Mouse (Mus musculus) heart, adult 2 months (tissue): ENCODE results near the gene Pi4kb. TPM values are rescaled to one million over a fixed set of nuclear protein-coding genes. Genes with fewer than 3 reads are reported as not detected.

ENCODE experiments used
- DNase-seq, 2 experiments: peaks; one replicate each; pipeline ENCODE4 v3.0.0; 2021
- H3K27ac ChIP-seq: fragments of 200-600 bp; 2 replicates; pipeline ENCODE4 v1.8.1; 2022
- H3K27me3 ChIP-seq: fragments of 200-500 bp; 2 replicates; pipeline ENCODE4 v1.6.1; 2012; ENCODE audit warnings: mild to moderate bottlenecking, low read length, inconsistent platforms, mixed read lengths; ENCODE audit not compliant: control insufficient read depth, insufficient read depth
- H3K36me3 ChIP-seq: fragments of 200-500 bp; 2 replicates; pipeline ENCODE4 v1.6.1; 2012; ENCODE audit warnings: low read length, inconsistent platforms; ENCODE audit not compliant: control insufficient read depth, insufficient read depth
- H3K4me1 ChIP-seq: fragments of 200-500 bp; 2 replicates; pipeline ENCODE4 v1.6.1; 2011; ENCODE audit warnings: low read length; ENCODE audit not compliant: control insufficient read depth, insufficient read depth
- H3K4me3 ChIP-seq: fragments of 200-600 bp; 2 replicates; pipeline ENCODE4 v1.8.1; 2022
- H3K79me2 ChIP-seq: fragments of 200-500 bp; replicated peaks from 2 replicates; pipeline ENCODE4 v1.6.1; 2012; ENCODE audit warnings: mild to moderate bottlenecking, inconsistent platforms, low read length, moderate library complexity, mixed read lengths; ENCODE audit not compliant: control insufficient read depth, insufficient read depth
- H3K9ac ChIP-seq: fragments of 200-500 bp; 2 replicates; pipeline ENCODE4 v1.6.1; 2012; ENCODE audit warnings: low read depth, mild to moderate bottlenecking, control low read depth, inconsistent platforms, low read length, mixed read lengths
- CTCF ChIP-seq: fragments of 200-600 bp; IDR thresholded peaks from 2 replicates; pipeline ENCODE4 v1.8.1; 2022; ENCODE audit warnings: antibody characterized with exemption, mild to moderate bottlenecking, moderate library complexity
- EP300 ChIP-seq: fragments of 200-500 bp; IDR thresholded peaks from 2 replicates; pipeline ENCODE4 v1.6.1; 2011; ENCODE audit warnings: low read depth, low read length, control low read depth; ENCODE audit not compliant: insufficient read depth
- POLR2A ChIP-seq: fragments of 200-500 bp; IDR thresholded peaks from 2 replicates; pipeline ENCODE4 v1.6.1; 2011; ENCODE audit warnings: mild to moderate bottlenecking, low read depth, low read length, control low read depth; ENCODE audit not compliant: insufficient read depth
- WGBS: fragments of 180-500 bp; shearing (Covaris S2); methylation state at CpG from one replicate; pipeline ENCODE4 v1.1.7; 2018; 5-methylcytosine and 5-hydroxymethylcytosine counted together
- intact Hi-C: fragments of 180-260 bp; cut with DNase I; formaldehyde crosslinking; loops from one replicate; pipeline ENCODE4 v1.15.1; 2025
- polyA plus RNA-seq: library from polyadenylated mRNA; depleted of rRNA; stranded (reverse); fragments of >200 nt; gene quantifications from 2 replicates; pipeline ENCODE4 v1.2.3, GENCODE M21; 2012
- total RNA-seq, 2 experiments: library from RNA; stranded (reverse); gene quantifications; 2 replicates each; pipeline ENCODE4 v1.2.3; 2021

Gene Pi4kb
- total and polyA plus RNA-seq, 3 experiments: 18.7 to 29.5 (median 25.8) TPM

GRCm38 (mm10) chr3:95012982-95013381, 38.5 kb downstream of the Pi4kb start:
- Histone ChIP-seq H3K9ac (no peak overlapping the region), H3K79me2 (no peaks in the 10 kb centered on the region)
- 89% methylated on average over 3 of the region's 3 CpGs for WGBS

DNA sequence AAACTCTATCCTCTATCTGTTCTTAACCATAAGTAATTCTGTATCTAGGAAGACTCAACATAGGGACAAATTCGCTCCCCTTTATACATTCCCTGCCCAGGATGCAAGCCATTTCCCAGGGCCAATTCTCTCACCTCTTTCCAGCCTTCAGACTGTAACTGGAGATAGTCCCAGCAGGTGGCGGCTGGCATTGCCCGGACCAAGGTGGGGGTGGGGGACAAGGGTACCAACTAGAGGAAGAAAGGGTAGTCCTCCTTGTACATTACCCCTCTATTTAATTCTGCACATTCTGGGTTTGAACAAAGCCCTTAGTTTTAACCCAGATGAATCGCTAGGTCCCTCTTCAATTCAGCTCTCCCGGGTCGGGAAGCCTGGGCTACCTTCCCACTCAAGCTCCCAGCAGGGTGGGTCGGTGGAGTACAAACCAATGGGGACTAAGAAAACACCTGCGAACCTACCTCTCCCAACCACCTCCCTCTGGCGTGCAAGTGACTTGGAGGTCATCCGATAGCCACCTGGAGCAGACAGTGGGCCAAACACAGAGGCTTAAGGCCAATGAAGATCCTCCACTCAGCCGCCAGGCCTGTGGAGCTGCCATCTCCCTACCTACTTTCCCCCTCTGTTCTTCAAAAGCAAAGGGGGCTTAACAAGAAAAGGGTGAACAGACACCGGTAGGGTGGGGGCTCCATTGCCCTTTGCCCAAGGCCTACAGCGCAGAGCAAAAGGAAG, 39.3 kb downstream of the Pi4kb start:
- H3K79me2 ChIP-seq: no peaks in the 10 kb centered on the region
- no peaks in the 10 kb centered on the region for H3K27me3 ChIP-seq
- peaks cover 2% of the 10 kb centered on the region for H3K4me1 ChIP-seq
- peak; percentile 21 to 37 for DNase-seq
- intact Hi-C loops: no loop called here
- no peaks in the 10 kb centered on the region for H3K36me3 ChIP-seq
- H3K9ac ChIP-seq: peak overlapping the region; percentile 94
- H3K4me3 ChIP-seq: peak overlapping the region; percentile 98
- peak overlapping the region; percentile 95; the same call in 1 of the 2 replicates for H3K27ac ChIP-seq
- 25% methylated on average over 13 of the region's 13 CpGs for WGBS
- TF ChIP-seq POLR2A (no peak), EP300 (no peak), CTCF (peak; percentile 26; the same call in 1 of the 2 replicates)

More at GRCm38 (mm10) chr3:95012982-95013381, 38.5 kb downstream of the Pi4kb start:
- no peak for DNase-seq
- H3K36me3 ChIP-seq: no peaks in the 10 kb centered on the region
- H3K4me1 ChIP-seq: peaks cover 2% of the 10 kb centered on the region
- H3K4me3 ChIP-seq: no peak overlapping the region
- intact Hi-C loops: no loop called here
- no peak overlapping the region for H3K27ac ChIP-seq
- TF ChIP-seq POLR2A (no peak), CTCF (no peak), EP300 (no peak)
- no peaks in the 10 kb centered on the region for H3K27me3 ChIP-seq

DNA sequence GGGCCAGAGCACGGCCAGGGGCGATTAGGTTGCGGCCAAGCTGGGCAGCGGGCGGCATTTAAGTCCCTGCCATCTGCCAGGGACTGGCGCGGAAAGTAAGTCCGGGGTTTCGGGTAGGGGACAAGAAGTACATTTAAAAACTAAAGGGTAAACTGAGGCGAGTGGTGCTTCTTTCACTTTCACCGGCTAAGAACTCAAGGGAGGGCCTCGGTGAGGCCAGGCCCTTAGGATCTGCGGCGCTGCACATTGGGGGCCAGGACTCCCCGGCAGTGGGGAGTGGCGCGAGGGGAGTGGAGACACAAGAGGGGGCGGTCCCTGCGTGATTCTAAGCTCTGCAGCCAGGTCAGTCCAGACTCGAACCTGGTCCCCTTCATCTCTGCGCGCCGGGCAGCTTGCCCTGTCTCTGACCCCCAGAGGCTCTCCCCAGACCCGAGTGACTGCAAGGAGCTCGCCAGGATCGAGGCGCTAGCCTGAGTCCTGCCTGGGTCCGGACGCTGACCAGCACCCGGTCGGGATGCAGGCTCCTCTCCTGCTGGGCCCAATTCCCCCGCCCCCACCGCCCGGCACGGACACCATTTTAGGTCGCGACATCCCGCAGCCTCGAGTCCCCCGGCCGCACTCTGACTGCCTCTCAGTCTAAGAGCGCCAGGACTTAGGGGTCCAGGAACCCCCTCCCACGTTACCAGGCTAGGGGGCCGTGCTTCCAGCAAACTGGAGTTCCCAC, 40.1 kb downstream of the Pi4kb start:
- H3K36me3 ChIP-seq: no peaks in the 10 kb centered on the region
- H3K9ac ChIP-seq: peak overlapping the region; percentile 94
- DNase-seq: peak; percentile 62 to 69
- H3K27me3 ChIP-seq: no peaks in the 10 kb centered on the region
- H3K4me3 ChIP-seq: peak overlapping the region; percentile 98
- no peak for TF ChIP-seq EP300
- TF ChIP-seq POLR2A: no peak
- TF ChIP-seq CTCF: no peak
- H3K79me2 ChIP-seq: no peaks in the 10 kb centered on the region
- WGBS: 1% methylated on average over 44 of the region's 44 CpGs
- intact Hi-C loops: loop anchor here (5.0 kb wide), 1 partner anchor 127 kb away; the partner anchor contains the start of gene Psmb4
- H3K27ac ChIP-seq: peak overlapping the region; percentile 95
- peaks cover 2% of the 10 kb centered on the region for H3K4me1 ChIP-seq

DNA sequence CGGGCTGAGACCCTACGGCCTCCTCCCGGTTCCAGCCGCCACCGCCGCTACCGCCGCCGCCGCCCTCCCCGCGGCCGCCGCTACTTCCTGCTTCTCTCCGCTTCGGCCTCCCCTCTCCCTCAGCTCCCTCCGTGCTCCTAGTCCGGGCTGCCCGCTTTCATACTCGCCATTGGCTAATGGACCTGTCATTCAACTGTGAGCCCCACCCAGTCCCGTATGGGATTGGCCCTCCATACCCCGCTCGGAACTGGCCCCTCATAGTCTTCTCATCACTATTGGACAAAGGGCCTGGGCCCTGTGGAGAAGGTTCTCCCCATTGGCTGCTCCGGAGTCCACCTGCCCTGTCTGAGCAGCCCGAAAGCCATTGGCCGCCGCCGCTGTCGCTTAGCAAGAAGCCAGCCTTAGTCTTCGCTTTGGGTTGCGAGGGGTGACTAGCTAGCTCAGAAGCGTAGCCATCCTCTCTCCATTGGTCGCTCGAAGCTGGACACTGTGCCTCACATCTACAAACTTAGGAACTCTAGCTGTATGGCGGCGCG, 40.9 kb downstream of the Pi4kb start, which contains the start of gene Zfp687:
TSS of gene Zfp687 (minus strand) at position 112 of the 536 bp plus-strand sequence.
- Histone ChIP-seq H3K27me3 (no peaks in the 10 kb centered on the region), H3K79me2 (no peaks in the 10 kb centered on the region), H3K36me3 (no peaks in the 10 kb centered on the region), H3K9ac (peak within 1 kb of the TSS; percentile 94), H3K27ac (peak within 1 kb of the TSS; percentile 95), H3K4me1 (peaks cover 2% of the 10 kb centered on the region), H3K4me3 (peak within 1 kb of the TSS; percentile 98)
- intact Hi-C loops: loop anchor here (5.0 kb wide), 1 partner anchor 128 kb away; the partner anchor contains the start of gene Psmb4
- WGBS: under 1% methylated on average over 26 of the region's 37 CpGs
- TF ChIP-seq CTCF (no peak), POLR2A (peak; percentile 92)
- peak; percentile 99 for DNase-seq

GRCm38 (mm10) chr3:95015891-95016531, 41.5 kb downstream of the Pi4kb start:
- H3K4me3 ChIP-seq: peak overlapping the region; percentile 98
- H3K36me3 ChIP-seq: no peaks in the 10 kb centered on the region
- intact Hi-C loops: loop anchor here (5.0 kb wide), 1 partner anchor 129 kb away; the partner anchor contains the start of gene Psmb4
- peaks cover 2% of the 10 kb centered on the region for H3K4me1 ChIP-seq
- peak; percentile 94 to 95 for DNase-seq
- H3K9ac ChIP-seq: peak overlapping the region; percentile 67
- no peaks in the 10 kb centered on the region for H3K27me3 ChIP-seq
- no peaks in the 10 kb centered on the region for H3K79me2 ChIP-seq
- H3K27ac ChIP-seq: peak overlapping the region; percentile 95
- TF ChIP-seq EP300 (no peak), CTCF (0 out of 2 replicates have a peak, but pooled peaks have one; percentile 16), POLR2A (no peak; the same call in 1 of the 2 replicates)
- under 1% methylated on average over 40 of the region's 40 CpGs for WGBS
